Mouse (Mus musculus) kidney, adult 11 months (tissue): ENCODE data around the gene Ppm1f.
A peak's percentile ranks its signal among the peaks of the same experiment; 100 is the strongest.
"Not testable (repeated sequence)": the region's sequence is repeated elsewhere in the genome, so short reads cannot be mapped to it uniquely, and the experiment has no call there.

Source experiments
- DNase-seq: peaks from one replicate; pipeline ENCODE4 v3.0.0; 2022

Gene Ppm1f

DNA sequence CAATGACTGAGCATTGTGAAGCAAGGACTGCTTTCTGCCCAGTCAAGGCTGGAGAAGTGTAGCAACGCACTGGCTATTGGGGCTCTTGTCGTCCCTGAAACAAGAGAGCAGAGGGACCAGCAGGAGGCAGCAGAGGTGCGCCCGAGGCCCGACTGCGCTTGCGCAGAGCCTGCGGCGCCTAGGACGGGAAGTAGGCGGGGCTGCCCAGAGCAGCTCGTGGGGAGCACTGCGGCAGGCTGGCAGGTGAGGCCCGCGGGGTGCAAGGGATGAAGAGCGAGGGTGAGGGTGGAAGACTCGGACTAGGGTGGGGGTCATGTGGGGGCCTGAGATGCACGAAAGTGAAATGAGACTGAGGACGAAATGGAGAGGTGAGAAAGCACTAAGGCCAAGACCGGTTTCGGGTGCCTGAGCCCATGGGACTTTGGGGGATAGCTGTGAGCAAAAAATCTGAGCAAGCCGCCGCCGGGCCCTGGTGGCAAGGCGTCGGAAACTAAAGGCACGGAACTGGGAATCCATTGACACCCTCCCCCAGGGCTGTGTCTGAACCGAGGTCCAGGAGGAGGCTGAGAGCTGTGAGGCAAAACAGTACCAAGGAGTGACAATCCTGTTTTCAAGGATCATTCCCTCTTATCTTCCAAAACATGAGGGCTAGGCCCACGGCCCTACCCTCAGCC, at the start of gene Ppm1f:
Gene Ppm1f (plus strand): TSS at position 88 of the 674 bp plus-strand sequence.
- DNase-seq, result peak; percentile 93

- DNase-seq, result no peak
Observed at GRCm38 (mm10) chr16:16849196-16849595, 47.1 kb upstream of the Ppm1f start.

GRCm38 (mm10) chr16:16852411-16852810, 43.9 kb upstream of the Ppm1f start:
- DNase-seq, result no peak

GRCm38 (mm10) chr16:16854836-16855235, 41.4 kb upstream of the Ppm1f start:
- peak; percentile 57 for DNase-seq

DNA sequence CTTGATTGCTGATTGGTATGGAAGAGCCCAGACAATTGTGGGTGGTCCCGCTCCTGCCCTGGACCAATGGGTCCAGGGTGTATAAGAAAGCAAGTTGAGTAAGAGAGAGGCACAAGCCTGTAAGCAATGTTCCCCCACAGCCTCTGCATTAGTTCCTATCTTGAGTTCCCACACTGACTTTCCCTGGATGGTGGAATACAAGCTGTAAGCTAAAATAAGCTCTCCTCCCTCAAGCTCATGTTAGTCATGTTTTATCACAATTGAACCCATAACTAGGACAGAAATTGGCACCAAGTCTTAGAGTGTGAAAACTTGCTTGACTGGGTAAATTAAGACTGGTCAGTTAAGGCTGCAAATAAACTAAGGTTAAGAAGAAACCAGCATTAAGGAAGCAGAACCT, 40.7 kb upstream of the Ppm1f start:
- no peak for DNase-seq

GRCm38 (mm10) chr16:16856054-16856453, 40.2 kb upstream of the Ppm1f start:
- not testable (repeated sequence) for DNase-seq

GRCm38 (mm10) chr16:16856731-16857476, 39.4 kb upstream of the Ppm1f start:
- no peak for DNase-seq

DNA sequence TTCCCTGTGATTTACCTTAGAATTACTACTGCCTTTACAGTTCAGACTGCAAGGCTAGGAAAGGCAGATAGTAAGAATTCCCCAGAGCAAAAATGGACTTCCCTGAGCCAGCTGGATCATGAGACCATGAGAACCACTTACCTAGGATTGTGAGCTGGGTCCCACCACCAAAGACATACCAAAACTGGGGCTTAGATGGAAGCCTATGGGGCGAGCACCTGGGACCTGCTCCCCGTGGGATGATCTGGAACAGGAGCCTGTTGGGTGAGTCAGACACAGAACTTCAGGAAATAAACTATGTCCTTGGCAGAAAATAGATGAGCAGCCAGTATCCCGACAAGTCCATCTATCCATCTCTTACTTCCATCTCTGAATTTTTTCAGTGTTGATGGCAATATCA, 34.0 kb upstream of the Ppm1f start:
- no peak for DNase-seq

GRCm38 (mm10) chr16:16863978-16864377, 32.3 kb upstream of the Ppm1f start, which contains the start of gene Igll1:
TSS of gene Igll1 (minus strand) at chr16:16863985.
- DNase-seq, result no peak

DNA sequence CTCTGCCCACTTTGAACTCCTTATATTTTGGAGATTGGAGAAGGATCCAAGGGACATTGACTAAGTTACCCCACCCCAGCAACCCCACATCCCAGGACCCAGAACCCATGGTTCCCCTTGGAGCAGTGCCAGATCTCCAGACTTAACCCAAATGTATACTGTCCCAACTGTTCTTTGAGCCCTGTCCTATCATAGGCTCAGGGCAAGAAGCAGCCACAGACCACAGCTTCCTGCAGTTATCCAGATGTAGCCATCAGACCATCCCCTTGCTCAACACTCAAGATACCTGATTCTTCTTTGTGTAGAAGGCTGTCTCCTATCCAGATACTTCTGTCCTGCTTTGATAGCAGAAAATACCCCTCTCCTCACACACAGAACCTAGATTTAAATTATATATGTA, 31.1 kb upstream of the Ppm1f start:
- no peak for DNase-seq

- DNase-seq, result peak; percentile 93
Observed at GRCm38 (mm10) chr16:16865696-16866561, 30.3 kb upstream of the Ppm1f start.

DNA sequence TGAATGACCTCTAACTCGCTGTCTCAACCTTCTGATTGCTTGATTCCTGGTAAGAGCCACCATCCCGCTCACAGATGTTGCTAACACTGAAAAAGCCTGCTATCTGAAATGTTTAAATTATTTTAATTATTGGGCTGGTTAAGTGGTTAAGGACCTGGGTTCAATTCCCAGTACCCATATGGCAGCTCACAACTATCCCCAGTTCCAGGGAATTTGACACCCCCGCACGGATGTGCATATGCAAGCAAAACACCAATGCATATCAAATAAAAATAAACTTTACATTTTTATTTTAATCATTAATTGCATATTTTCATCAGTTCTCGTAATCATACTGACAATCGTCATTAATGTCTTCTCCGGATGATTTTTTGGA, 26.0 kb upstream of the Ppm1f start:
- no peak for DNase-seq

DNA sequence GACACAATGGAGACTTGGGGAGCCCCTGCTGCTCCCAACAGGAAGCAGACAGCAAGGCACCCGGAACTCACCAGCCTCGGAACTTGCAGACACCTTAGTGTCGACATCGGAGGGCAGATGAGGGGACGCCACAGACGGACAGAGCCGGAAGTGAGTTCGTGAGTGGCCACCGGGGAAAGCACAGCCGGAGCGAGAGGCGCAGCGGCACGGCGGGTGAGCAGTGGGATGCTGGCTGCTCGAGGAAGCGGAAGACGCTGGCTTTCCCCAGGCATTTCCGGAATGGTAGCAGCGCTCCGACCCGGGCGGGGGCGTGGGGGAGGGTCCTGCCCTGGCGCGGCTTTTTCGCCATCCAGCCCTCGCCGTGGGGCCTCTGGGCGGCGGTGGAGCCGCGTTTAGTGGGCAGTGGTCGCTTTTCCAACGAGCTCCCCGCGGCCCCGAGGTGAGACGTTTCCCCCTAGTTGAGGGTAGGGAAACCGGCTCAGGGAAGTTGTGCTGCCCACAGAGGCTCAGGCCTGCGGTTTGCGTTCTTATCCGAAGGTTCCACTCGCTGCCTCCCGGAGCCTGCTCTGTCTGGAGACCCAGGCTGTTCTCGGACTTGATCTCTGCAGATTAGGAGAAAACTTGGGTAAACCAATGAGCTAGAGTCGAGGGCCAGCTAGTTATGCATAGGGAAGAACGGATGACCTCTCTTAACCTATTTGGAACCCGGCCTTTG, 25.5 kb upstream of the Ppm1f start, which contains the start of the genes Top3b and Vpreb1:
Gene Top3b (plus strand): TSS at position 120 of the 715 bp plus-strand sequence.
Gene Vpreb1 (minus strand): TSS at position 227 of the 715 bp plus-strand sequence.
- DNase-seq, result peak; percentile 89

DNA sequence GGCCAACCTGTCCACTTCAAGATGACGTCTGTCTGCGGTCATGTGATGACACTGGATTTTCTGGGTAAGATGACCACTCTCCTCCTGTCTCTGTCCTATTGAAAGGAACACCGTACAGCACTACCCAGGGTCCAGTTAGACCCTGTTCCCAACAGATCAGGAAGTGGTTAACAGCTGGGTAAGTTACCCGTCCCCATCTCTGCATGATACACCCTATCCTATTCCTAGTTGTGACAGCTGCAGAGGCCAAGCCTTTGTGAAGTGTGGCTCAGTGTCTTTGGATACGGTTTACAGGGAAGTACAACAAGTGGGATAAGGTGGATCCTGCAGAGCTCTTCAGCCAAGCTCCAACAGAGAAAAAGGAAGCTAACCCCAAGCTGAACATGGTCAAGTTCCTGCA, 17.2 kb upstream of the Ppm1f start:
- no peak for DNase-seq

- DNase-seq, result no peak
Observed at GRCm38 (mm10) chr16:16888341-16888740, 7.9 kb upstream of the Ppm1f start.

DNA sequence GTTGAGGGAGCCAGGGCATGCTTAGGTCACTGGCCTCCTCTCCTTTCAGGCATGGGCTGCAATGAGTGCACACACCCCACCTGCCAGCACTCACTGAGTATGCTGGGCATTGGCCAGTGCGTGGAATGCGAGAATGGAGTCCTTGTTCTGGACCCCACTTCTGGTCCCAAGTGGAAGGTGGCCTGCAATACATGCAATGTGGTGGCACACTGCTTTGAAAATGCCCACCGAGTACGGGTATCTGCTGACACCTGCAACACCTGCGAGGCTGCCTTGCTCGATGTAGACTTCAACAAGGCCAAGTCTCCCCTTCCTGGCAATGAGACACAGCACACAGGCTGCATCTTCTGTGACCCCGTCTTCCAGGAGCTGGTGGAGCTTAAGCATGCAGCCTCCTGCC, 3.9 kb upstream of the Ppm1f start:
- DNase-seq, result no peak

DNA sequence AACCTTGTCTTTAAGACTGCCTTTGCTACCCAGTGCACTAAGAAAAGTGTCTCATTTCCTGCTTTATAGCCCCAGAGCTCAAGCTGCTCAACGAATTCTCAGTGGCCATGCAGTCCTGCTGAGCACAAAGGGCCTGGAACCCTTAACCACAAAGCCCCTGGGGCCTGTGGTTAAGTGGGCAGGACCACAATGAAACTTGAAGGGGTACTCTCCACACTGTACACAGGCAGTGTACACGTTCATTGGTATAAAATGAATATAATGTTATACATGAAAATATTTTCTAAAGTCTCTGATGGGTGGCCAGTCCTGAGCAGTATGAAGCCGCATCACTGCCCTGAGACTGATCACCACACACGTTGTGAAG, 271 bp upstream of the Ppm1f start:
- DNase-seq, result no peak

DNA sequence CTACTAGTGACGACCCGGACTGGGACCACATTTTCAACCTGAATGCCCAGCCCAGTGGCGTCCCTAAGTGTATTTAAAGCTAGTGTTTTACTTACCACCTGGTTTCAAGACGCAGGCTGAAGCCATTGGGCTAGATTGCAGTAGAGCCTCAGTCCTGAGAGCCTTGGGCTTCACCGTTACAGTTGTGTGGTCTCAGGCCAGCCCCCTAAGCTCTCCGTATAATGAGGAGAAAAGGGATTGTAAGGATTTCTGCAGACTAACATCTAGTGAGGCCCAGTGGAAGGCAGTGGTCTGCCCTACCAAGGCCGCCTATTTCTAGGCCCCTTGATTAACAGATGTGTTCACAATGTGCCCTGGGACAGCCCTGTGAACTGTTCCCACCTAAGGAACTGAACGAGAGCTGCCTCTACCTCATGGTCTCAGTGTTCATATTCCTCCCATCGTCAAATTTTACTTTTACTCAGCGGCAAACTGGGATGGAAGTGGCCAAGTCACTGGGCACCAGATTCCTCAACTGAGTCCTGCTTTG, 851 bp downstream of the Ppm1f start:
- DNase-seq, result no peak

GRCm38 (mm10) chr16:16902329-16902728, 6.1 kb downstream of the Ppm1f start:
- no peak for DNase-seq

DNA sequence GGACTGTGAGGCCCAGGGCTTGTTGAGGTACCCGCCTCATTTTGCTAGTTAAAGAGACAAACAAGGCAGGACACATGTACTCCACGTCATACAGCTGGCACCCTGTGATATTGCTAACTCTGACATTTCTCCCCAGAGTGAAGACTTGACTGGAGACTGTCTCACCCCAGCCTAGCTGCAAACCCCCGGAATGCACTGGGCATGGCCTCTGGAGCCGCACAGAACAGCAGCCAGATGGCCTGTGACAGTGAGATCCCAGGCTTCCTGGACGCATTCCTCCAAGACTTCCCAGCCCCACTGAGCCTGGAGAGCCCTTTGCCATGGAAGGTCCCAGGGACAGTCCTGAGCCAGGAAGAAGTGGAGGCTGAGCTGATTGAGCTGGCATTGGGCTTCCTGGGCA, 6.9 kb downstream of the Ppm1f start:
- no peak for DNase-seq

GRCm38 (mm10) chr16:16907799-16908198, 11.5 kb downstream of the Ppm1f start:
- peak; percentile 89 for DNase-seq
